Mouse (Mus musculus): ENCODE measurements around the gene Chl1. TPM values are rescaled to one million over a fixed set of nuclear protein-coding genes. Genes with fewer than 3 reads are reported as not detected.

Gene Chl1
- polyA plus RNA-seq, 1 experiment: 34.7 TPM

DNA sequence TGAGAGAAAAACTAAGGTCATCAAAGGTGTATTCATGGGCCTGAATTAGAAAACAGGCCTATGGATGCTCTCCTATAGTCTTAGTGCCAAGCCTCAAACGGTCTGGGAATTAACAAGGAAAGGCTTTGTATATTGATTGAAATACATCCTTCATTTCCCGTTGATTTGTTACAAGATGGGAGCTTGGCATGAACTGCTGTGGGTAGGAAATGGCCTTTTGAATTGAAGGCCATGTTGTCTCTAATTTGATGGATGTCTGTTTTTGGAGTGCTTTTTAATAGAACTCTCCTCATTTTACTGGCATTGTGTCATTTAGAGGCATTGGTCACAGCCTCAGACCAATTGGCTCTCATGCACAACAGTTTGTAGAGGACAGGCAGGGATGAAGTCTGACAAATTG, 49.0 kb downstream of the Chl1 start:
- Histone ChIP-seq H3K27ac (ENCODE audit: insufficient read depth, low read length) (no peak overlapping the region), H3K4me1 (ENCODE audit: control insufficient read depth, insufficient read depth, low read length) (peaks cover 5% of the 10 kb centered on the region; the same call in 1 of the 2 replicates), H3K4me3 (ENCODE audit: insufficient read depth, low read length) (no peak overlapping the region)
- TF ChIP-seq POLR2A (IDR thresholded peaks at IDR 0.05; ENCODE audit: extremely low read depth, insufficient read depth, low read length): no peak
- no peak for TF ChIP-seq CTCF (IDR thresholded peaks at IDR 0.05; ENCODE audit: extremely low read depth, insufficient read depth, low read length)

DNA sequence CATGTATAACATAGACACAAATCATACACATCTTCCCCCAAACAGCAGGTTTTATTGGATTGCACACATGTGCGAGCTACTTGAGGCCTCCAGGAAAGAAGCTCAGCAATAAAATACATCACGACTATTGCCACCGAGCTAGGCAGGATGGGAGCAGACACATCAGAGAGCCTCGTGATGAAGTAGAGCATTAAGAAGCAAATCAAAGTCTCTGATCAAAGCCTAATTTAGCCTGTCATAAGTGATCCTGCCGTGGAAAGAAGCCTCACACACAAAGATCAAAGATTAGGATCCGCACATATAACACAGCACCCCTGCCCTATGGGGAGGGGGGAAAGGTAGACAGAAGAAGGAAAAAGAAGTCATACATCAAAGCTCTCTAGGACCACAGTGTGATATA, 54.4 kb downstream of the Chl1 start:
- no peak for TF ChIP-seq POLR2A (IDR thresholded peaks at IDR 0.05; ENCODE audit: extremely low read depth, insufficient read depth, low read length)
- TF ChIP-seq CTCF (IDR thresholded peaks at IDR 0.05; ENCODE audit: extremely low read depth, insufficient read depth, low read length): no peak
- H3K4me3 ChIP-seq (ENCODE audit: insufficient read depth, low read length): no peak overlapping the region
- H3K4me1 ChIP-seq (ENCODE audit: control insufficient read depth, insufficient read depth, low read length): no peaks in the 10 kb centered on the region; the same call in 1 of the 2 replicates
- H3K27ac ChIP-seq (ENCODE audit: insufficient read depth, low read length): no peak overlapping the region

DNA sequence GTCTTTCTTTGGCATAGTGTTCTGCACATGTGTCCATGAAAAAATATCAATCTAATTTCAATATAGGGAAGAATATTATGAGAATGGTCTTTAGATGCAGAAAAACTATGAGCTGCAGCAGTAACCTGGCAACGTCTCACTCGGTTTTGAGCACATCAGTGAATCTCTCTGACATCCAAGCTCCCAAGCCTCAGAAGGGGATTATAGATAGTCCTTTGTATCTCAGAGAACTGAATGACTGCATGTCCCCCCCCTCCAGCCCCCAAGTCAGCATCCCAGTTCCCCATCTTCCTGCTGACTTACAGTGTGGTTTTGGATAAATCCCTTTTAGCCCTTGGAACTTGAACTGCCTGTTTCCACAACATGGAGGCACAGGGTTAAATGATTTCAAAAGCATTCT, 56.9 kb downstream of the Chl1 start:
- no peak for TF ChIP-seq CTCF (IDR thresholded peaks at IDR 0.05; ENCODE audit: extremely low read depth, insufficient read depth, low read length)
- no peak for TF ChIP-seq POLR2A (IDR thresholded peaks at IDR 0.05; ENCODE audit: extremely low read depth, insufficient read depth, low read length)
- Histone ChIP-seq H3K4me3 (ENCODE audit: insufficient read depth, low read length) (no peak overlapping the region), H3K27ac (ENCODE audit: insufficient read depth, low read length) (no peak overlapping the region), H3K4me1 (ENCODE audit: control insufficient read depth, insufficient read depth, low read length) (no peaks in the 10 kb centered on the region; the same call in 1 of the 2 replicates)

DNA sequence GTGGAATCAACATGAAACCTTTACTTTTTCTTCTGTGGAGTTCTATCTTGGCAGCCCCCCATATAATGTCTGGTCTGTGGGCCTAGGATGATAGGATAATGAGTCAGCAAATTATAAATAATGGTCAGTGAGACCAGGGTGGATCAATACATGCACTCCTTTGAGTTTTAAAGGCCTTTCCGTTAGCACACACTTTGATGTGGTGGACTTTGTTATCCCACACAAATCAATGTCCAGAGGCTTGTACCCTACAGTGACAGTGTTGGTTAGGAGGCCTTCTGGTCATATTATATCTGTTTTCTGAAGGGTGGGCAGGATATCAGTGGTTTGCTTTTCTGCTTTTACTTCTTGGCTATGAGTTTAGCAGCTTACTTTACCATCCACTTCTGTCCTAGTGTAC, 62.3 kb downstream of the Chl1 start:
- no peak overlapping the region for H3K27ac ChIP-seq (ENCODE audit: insufficient read depth, low read length)

DNA sequence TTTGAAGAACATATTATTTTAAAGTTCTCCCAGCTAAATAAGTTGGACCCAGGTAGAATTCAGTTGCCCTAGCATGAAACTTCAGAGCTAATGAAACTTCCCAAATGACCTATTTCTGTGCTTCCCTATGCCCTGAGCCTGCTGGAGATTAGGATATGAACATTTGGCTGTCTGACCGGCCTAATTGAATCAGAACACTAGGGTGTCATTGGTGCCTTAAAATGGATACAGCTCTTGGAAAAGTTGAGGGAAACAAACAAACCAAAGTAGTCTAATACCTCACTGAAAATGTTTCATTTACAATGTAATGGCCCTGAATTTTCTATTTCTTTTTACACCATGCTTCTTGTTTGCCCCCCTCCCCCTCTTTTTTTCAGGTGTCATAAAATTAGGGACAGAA, 73.8 kb downstream of the Chl1 start:
- no peak for TF ChIP-seq POLR2A (IDR thresholded peaks at IDR 0.05; ENCODE audit: extremely low read depth, insufficient read depth, low read length)
- TF ChIP-seq CTCF (IDR thresholded peaks at IDR 0.05; ENCODE audit: extremely low read depth, insufficient read depth, low read length): no peak
- no peak overlapping the region for H3K27ac ChIP-seq (ENCODE audit: insufficient read depth, low read length)

More for the DNA sequence above, 62.3 kb downstream of the Chl1 start:
- Histone ChIP-seq H3K4me3 (ENCODE audit: insufficient read depth, low read length) (no peak overlapping the region), H3K4me1 (ENCODE audit: control insufficient read depth, insufficient read depth, low read length) (no peaks in the 10 kb centered on the region)
- TF ChIP-seq CTCF (IDR thresholded peaks at IDR 0.05; ENCODE audit: extremely low read depth, insufficient read depth, low read length) (no peak), POLR2A (IDR thresholded peaks at IDR 0.05; ENCODE audit: extremely low read depth, insufficient read depth, low read length) (no peak)

DNA sequence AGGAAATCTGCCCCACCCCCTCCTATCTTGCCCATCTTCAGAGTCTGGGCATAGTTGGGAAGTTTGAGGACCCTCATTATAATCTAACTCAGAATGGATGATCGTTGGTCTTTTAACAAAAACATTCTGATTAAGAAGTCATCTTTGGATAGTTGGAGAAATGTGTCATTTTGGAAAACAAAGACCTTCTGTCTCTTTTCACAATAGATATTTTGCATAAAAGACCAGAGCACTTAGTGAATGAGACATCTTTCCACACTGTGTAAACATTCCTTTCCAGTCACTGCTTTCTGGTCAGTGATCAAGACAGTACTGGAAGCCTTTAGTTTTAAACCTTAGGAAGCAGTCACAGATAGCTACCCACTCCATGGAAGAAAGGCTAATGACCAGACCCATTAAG, 75.3 kb downstream of the Chl1 start:
- H3K27ac ChIP-seq (ENCODE audit: insufficient read depth, low read length): no peak overlapping the region
- H3K4me1 ChIP-seq (ENCODE audit: control insufficient read depth, insufficient read depth, low read length): no peaks in the 10 kb centered on the region
- TF ChIP-seq POLR2A (IDR thresholded peaks at IDR 0.05; ENCODE audit: extremely low read depth, insufficient read depth, low read length) (no peak), CTCF (IDR thresholded peaks at IDR 0.05; ENCODE audit: extremely low read depth, insufficient read depth, low read length) (no peak)
- no peak overlapping the region for H3K4me3 ChIP-seq (ENCODE audit: insufficient read depth, low read length)

More for the DNA sequence above, 73.8 kb downstream of the Chl1 start:
- no peak overlapping the region for H3K4me3 ChIP-seq (ENCODE audit: insufficient read depth, low read length)
- H3K4me1 ChIP-seq (ENCODE audit: control insufficient read depth, insufficient read depth, low read length): no peaks in the 10 kb centered on the region

DNA sequence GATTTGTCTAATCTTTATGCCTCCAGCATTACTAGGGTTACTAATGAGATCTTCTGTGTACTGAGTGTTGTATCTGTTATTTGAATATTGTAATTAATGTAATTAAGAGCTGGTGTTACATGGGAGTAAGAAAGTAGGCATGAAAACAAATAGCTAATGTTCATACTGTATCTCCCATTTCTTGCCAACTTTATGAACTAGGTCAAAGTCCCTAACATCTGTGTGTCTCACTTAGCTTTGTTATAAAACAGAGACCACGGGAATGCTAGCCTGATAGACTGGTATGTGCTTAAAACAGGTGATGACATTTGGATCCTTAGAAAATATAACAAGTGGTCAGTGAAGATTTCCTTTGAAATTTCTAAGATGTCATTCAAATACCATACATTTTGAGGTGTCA, 75.7 kb downstream of the Chl1 start:
- Histone ChIP-seq H3K4me3 (ENCODE audit: insufficient read depth, low read length) (no peak overlapping the region), H3K4me1 (ENCODE audit: control insufficient read depth, insufficient read depth, low read length) (no peaks in the 10 kb centered on the region), H3K27ac (ENCODE audit: insufficient read depth, low read length) (no peak overlapping the region)
- TF ChIP-seq CTCF (IDR thresholded peaks at IDR 0.05; ENCODE audit: extremely low read depth, insufficient read depth, low read length) (no peak), POLR2A (IDR thresholded peaks at IDR 0.05; ENCODE audit: extremely low read depth, insufficient read depth, low read length) (no peak)

DNA sequence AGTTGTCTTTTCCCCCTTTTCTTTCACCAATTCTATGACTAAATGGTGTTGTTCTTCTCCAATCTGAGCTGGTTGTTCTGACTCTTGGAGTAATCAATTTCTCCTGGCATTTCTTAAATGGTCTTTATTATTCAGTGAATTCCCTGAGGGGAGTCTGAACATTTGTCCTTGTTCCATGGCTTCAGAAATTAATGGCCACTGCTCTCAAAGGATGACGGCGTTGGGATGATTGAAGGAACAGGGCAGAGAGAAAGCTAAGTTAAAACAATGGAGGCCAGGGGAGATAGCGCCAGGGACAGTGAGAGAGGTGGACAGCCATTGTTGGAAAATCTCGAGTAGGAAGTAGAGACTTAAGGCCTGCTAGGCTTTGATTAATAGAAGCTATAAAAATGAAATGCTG, 91.7 kb downstream of the Chl1 start:
- Histone ChIP-seq H3K4me1 (ENCODE audit: control insufficient read depth, insufficient read depth, low read length) (peaks cover 1% of the 10 kb centered on the region; the same call in 1 of the 2 replicates), H3K27ac (ENCODE audit: insufficient read depth, low read length) (no peak overlapping the region), H3K4me3 (ENCODE audit: insufficient read depth, low read length) (no peak overlapping the region)
- no peak for TF ChIP-seq POLR2A (IDR thresholded peaks at IDR 0.05; ENCODE audit: extremely low read depth, insufficient read depth, low read length)
- TF ChIP-seq CTCF (IDR thresholded peaks at IDR 0.05; ENCODE audit: extremely low read depth, insufficient read depth, low read length): no peak

DNA sequence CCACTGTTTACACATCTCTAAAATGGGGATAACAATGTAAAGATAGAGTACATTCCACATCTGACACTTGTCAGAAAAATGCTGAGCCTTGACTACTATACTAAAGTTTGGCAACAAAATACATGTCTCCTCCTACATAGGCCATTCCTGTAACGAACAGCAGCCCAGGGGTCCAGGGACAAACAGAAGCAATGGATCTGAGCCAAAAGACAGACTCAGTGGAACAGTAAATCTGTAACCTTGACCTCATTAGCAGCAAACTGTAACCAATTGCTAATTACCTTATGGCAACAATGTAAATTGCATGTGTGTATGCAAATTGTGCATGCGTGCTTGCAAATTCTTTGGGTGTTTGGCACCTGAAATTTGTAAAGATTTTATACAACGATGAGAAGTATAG, 100.3 kb downstream of the Chl1 start:
- H3K27ac ChIP-seq (ENCODE audit: insufficient read depth, low read length): no peak overlapping the region

DNA sequence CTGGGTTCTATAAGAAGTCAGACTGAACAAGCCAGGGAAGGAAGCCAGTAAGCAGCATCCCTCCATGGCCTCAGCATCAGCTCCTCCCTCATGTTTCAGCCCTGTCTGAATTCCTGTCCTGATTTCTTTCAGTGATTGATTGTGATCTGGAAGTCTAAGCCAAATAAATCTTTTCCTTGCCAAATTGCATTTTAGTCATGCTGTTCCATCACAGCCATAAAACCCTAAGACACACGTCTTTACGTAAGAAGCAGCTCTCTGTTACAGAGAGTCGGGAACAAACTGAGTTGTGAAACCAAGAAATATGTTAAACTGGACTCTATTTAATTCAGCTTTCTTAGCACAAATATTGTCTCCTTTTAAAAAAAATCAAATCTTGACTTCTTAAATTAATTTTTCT, 102.2 kb downstream of the Chl1 start:
- TF ChIP-seq CTCF (IDR thresholded peaks at IDR 0.05; ENCODE audit: extremely low read depth, insufficient read depth, low read length) (no peak), POLR2A (IDR thresholded peaks at IDR 0.05; ENCODE audit: extremely low read depth, insufficient read depth, low read length) (no peak)
- Histone ChIP-seq H3K4me3 (ENCODE audit: insufficient read depth, low read length) (no peak overlapping the region), H3K27ac (ENCODE audit: insufficient read depth, low read length) (no peak overlapping the region), H3K4me1 (ENCODE audit: control insufficient read depth, insufficient read depth, low read length) (no peaks in the 10 kb centered on the region; the same call in 1 of the 2 replicates)

More for the DNA sequence above, 100.3 kb downstream of the Chl1 start:
- TF ChIP-seq CTCF (IDR thresholded peaks at IDR 0.05; ENCODE audit: extremely low read depth, insufficient read depth, low read length): no peak
- Histone ChIP-seq H3K4me1 (ENCODE audit: control insufficient read depth, insufficient read depth, low read length) (no peaks in the 10 kb centered on the region; the same call in 1 of the 2 replicates), H3K4me3 (ENCODE audit: insufficient read depth, low read length) (no peak overlapping the region)
